Mouse (Mus musculus): Measurements from ENCODE around the gene Myo15b.
A peak's percentile ranks its signal among the peaks of the same experiment; 100 is the strongest.

Gene Myo15b

GRCm38 (mm10) chr11:115875935-115876334, 17.7 kb downstream of the Myo15b start:
- no peak for DNase-seq (ENCODE audit: extremely low spot score)

- no peak for DNase-seq (ENCODE audit: extremely low spot score)
These were observed 18.2 kb downstream of the Myo15b start for GRCm38 (mm10) chr11:115876438-115876837.

- DNase-seq (ENCODE audit: extremely low spot score): no peak
These were observed 19.1 kb downstream of the Myo15b start for GRCm38 (mm10) chr11:115877174-115877755.

- no peak for DNase-seq (ENCODE audit: extremely low spot score)
These were observed 19.9 kb downstream of the Myo15b start for GRCm38 (mm10) chr11:115878071-115878470.

GRCm38 (mm10) chr11:115881002-115881401, 22.8 kb downstream of the Myo15b start:
- DNase-seq (ENCODE audit: extremely low spot score): no peak

GRCm38 (mm10) chr11:115883251-115883650, 25.0 kb downstream of the Myo15b start:
- no peak for DNase-seq (ENCODE audit: extremely low spot score)

GRCm38 (mm10) chr11:115884361-115884760, 26.2 kb downstream of the Myo15b start:
- DNase-seq (ENCODE audit: extremely low spot score): no peak

- DNase-seq (ENCODE audit: extremely low spot score): no peak
These were observed 27.1 kb downstream of the Myo15b start for GRCm38 (mm10) chr11:115885281-115885680.

- DNase-seq (ENCODE audit: extremely low spot score): no peak
These were observed 28.2 kb downstream of the Myo15b start for GRCm38 (mm10) chr11:115886446-115886845.

- DNase-seq (ENCODE audit: extremely low spot score): no peak
These were observed 29.8 kb downstream of the Myo15b start for GRCm38 (mm10) chr11:115888020-115888419.

GRCm38 (mm10) chr11:115889159-115889558, 31.0 kb downstream of the Myo15b start:
- no peak for DNase-seq (ENCODE audit: extremely low spot score)

- DNase-seq (ENCODE audit: extremely low spot score): no peak
These were observed 34.0 kb downstream of the Myo15b start for GRCm38 (mm10) chr11:115892213-115892612.

- DNase-seq (ENCODE audit: extremely low spot score): no peak
These were observed 34.9 kb downstream of the Myo15b start for GRCm38 (mm10) chr11:115893071-115893470.

- no peak for DNase-seq (ENCODE audit: extremely low spot score)
These were observed 36.7 kb downstream of the Myo15b start for GRCm38 (mm10) chr11:115894755-115895520.

GRCm38 (mm10) chr11:115898446-115898845, 40.2 kb downstream of the Myo15b start:
- DNase-seq (ENCODE audit: extremely low spot score): no peak

- no peak for DNase-seq (ENCODE audit: extremely low spot score)
These were observed 40.7 kb downstream of the Myo15b start for GRCm38 (mm10) chr11:115898886-115899285.

- peak; percentile 74 for DNase-seq (ENCODE audit: extremely low spot score)
These were observed 41.5 kb downstream of the Myo15b start, which contains the start of gene Smim5 for GRCm38 (mm10) chr11:115899486-115900266. TSS of gene Smim5 (plus strand) at chr11:115899966.

- no peak for DNase-seq (ENCODE audit: extremely low spot score)
These were observed 42.5 kb downstream of the Myo15b start for GRCm38 (mm10) chr11:115900561-115901337.

- no peak for DNase-seq (ENCODE audit: extremely low spot score)
These were observed 43.3 kb downstream of the Myo15b start for GRCm38 (mm10) chr11:115901338-115902161.

- DNase-seq (ENCODE audit: extremely low spot score): no peak
These were observed 44.0 kb downstream of the Myo15b start for GRCm38 (mm10) chr11:115902177-115902576.

- DNase-seq (ENCODE audit: extremely low spot score): no peak
These were observed 44.6 kb downstream of the Myo15b start for GRCm38 (mm10) chr11:115902831-115903230.

Data from embryo, embryonic 9.5 days (tissue).